In the genomic region with DNA sequence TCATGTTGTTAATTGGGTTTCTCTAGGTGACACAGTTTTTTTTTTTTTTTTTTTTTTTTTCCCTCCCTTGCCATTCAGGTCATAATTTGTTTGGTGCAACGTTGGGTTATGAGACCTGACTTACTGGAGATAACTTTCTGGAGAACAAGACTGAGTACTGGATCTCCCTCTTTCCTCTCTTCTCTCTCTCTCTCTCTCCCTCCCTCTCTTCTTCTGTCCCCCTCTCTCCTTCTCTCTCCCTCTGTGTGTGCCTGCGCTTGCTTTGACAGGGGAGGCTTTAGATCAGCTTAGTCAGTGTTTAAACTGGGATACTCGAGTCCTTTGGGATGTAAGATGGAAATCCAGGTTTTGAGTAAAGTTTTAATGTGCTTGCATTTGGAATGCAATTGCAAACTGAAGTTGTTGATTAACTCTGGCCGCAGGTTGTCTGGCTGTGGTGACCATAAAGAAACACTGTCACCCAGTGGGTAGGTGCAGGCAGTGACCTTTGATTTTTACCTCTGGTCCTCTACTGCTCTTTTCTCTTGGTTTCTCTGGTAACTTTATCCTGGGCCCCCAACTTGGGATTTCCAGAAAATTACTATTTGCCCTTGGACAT, we compare ENCODE assay signal across 8 mouse cellular contexts. TPM values are rescaled to one million over a fixed set of nuclear protein-coding genes. Genes with fewer than 3 reads are reported as not detected.
A peak's percentile ranks its signal among the peaks of the same experiment; 100 is the strongest.
DNase-seq lines count a peak whose midpoint lies in the region; ATAC-seq and TF ChIP-seq lines count a peak whose summit lies in the region.

No protein-coding gene starts in this region.

- H3K9ac ChIP-seq in liver, adult 2 months (ENCODE audit: low read depth, low read length), result peak overlapping the region; percentile 13; the same call in 1 of the 2 replicates
- H3K9ac ChIP-seq in forebrain, postnatal 0 days, result peak overlapping the region; percentile 92; the same call in 1 of the 2 replicates
- peak overlapping the region; percentile 45 for H3K9ac ChIP-seq in limb, embryonic 11.5 days (ENCODE audit: low read length)
- H3K9ac ChIP-seq in stomach, embryonic 14.5 days (replicated peaks; ENCODE audit: low read depth, low read length), result no peak overlapping the region

- H3K9me3 ChIP-seq in forebrain, postnatal 0 days (ENCODE audit: low read length), result no peaks in the 10 kb centered on the region
- H3K9me3 ChIP-seq in limb, embryonic 11.5 days (ENCODE audit: control insufficient read depth, low read length), result no peaks in the 10 kb centered on the region
- H3K9me3 ChIP-seq in stomach, embryonic 14.5 days (ENCODE audit: control insufficient read depth, low read depth, low read length), result no peaks in the 10 kb centered on the region

- DNase-seq in liver, adult 2 months (ENCODE audit: extremely low read depth, low read depth, low spot score), result peak; percentile 91
- no peak for DNase-seq in liver
- no peak for DNase-seq in forebrain, postnatal 0 days
- DNase-seq in limb, embryonic 11.5 days (ENCODE audit: low spot score), result no peak
- DNase-seq in retina, embryonic 14.5 days (ENCODE audit: low spot score), result no peak
- DNase-seq in thymus, adult 18-20 months, result no peak

- 16% methylated on average over 4 of the region's 4 CpGs for WGBS in liver, adult 2 months
- WGBS in forebrain, postnatal 0 days, result 30% methylated on average over 4 of the region's 4 CpGs
- WGBS in limb, embryonic 11.5 days, result 36% methylated on average over 4 of the region's 4 CpGs
- 16% methylated on average over 4 of the region's 4 CpGs for WGBS in stomach, embryonic 14.5 days

- no peak for TF ChIP-seq POLR2A in liver, adult 2 months (IDR thresholded peaks at IDR 0.05; ENCODE audit: extremely low read depth, insufficient read depth, low read length)

- no peaks in the 10 kb centered on the region for H3K27me3 ChIP-seq in liver, adult 2 months (ENCODE audit: control insufficient read depth, insufficient read depth, low read length)
- no peaks in the 10 kb centered on the region for H3K27me3 ChIP-seq in forebrain, postnatal 0 days (ENCODE audit: insufficient read depth, low read length)
- H3K27me3 ChIP-seq in limb, embryonic 11.5 days (ENCODE audit: control insufficient read depth, insufficient read depth, low read length), result no peaks in the 10 kb centered on the region
- H3K27me3 ChIP-seq in stomach, embryonic 14.5 days (ENCODE audit: control insufficient read depth, insufficient read depth, low read length), result no peaks in the 10 kb centered on the region

- peaks cover 31% of the 10 kb centered on the region for H3K79me2 ChIP-seq in liver, adult 2 months (ENCODE audit: control insufficient read depth, insufficient read depth, low read length)

- no peak for ATAC-seq in forebrain, postnatal 0 days
- no peak for ATAC-seq in limb, embryonic 11.5 days (ENCODE audit: insufficient number of reproducible peaks, low FRiP score, low TSS enrichment, low read depth)
- no peak for ATAC-seq in stomach, embryonic 14.5 days (ENCODE audit: insufficient number of reproducible peaks, insufficient read depth, low FRiP score, low read depth)
- ATAC-seq in erythroid progenitor cell, adult 5-6 weeks (replicated peaks; ENCODE audit: low FRiP score, poor library complexity, severe bottlenecking), result no peak

- H3K4me3 ChIP-seq in liver, adult 2 months (ENCODE audit: insufficient read depth, low read depth, low read length), result 0 out of 2 replicates have a peak overlapping the region, but pooled peaks have one; percentile 8
- H3K4me3 ChIP-seq in forebrain, postnatal 0 days (ENCODE audit: low read depth, low read length), result peak overlapping the region; percentile 98
- peak overlapping the region; percentile 93 for H3K4me3 ChIP-seq in limb, embryonic 11.5 days (ENCODE audit: low read depth, low read length)
- H3K4me3 ChIP-seq in stomach, embryonic 14.5 days (ENCODE audit: low read depth, low read length), result peak overlapping the region; percentile 91

- H3K4me1 ChIP-seq in liver, adult 2 months (ENCODE audit: control insufficient read depth, insufficient read depth, low read length), result peaks cover 19% of the 10 kb centered on the region
- H3K4me1 ChIP-seq in forebrain, postnatal 0 days (ENCODE audit: insufficient read depth), result peaks cover 20% of the 10 kb centered on the region; the same call in 1 of the 2 replicates
- H3K4me1 ChIP-seq in limb, embryonic 11.5 days (ENCODE audit: control insufficient read depth, insufficient read depth, low read length), result peaks cover 30% of the 10 kb centered on the region
- peaks cover 8% of the 10 kb centered on the region; the same call in 1 of the 2 replicates for H3K4me1 ChIP-seq in stomach, embryonic 14.5 days (ENCODE audit: control insufficient read depth, insufficient read depth, low read length)

- no peaks in the 10 kb centered on the region for H3K36me3 ChIP-seq in liver, adult 2 months (ENCODE audit: control insufficient read depth, insufficient read depth, low read length)
- 0 out of 2 replicates have a peak, but pooled peaks cover 3% of the 10 kb centered on the region for H3K36me3 ChIP-seq in forebrain, postnatal 0 days (ENCODE audit: insufficient read depth)
- peaks cover 2% of the 10 kb centered on the region; the same call in 1 of the 2 replicates for H3K36me3 ChIP-seq in limb, embryonic 11.5 days (ENCODE audit: control insufficient read depth, insufficient read depth, low read length)
- H3K36me3 ChIP-seq in stomach, embryonic 14.5 days (ENCODE audit: control insufficient read depth, insufficient read depth, low read length), result no peaks in the 10 kb centered on the region; the same call in 1 of the 2 replicates

- TF ChIP-seq CTCF in liver, adult 2 months (IDR thresholded peaks at IDR 0.05; ENCODE audit: low read depth, low read length), result peak; percentile 22; the same call in 1 of the 2 replicates
- no peak for TF ChIP-seq CTCF in forebrain, postnatal 0 days (IDR thresholded peaks at IDR 0.05; ENCODE audit: low read depth)

- H3K4me2 ChIP-seq in forebrain, postnatal 0 days (ENCODE audit: low read depth), result peak overlapping the region; percentile 85
- peak overlapping the region; percentile 87 for H3K4me2 ChIP-seq in limb, embryonic 11.5 days (ENCODE audit: low read depth, severe bottlenecking)
- peak overlapping the region; percentile 82 for H3K4me2 ChIP-seq in stomach, embryonic 14.5 days (replicated peaks; ENCODE audit: low read depth, low read length)

- peak overlapping the region; percentile 81 for H3K27ac ChIP-seq in liver, adult 2 months (replicated peaks; ENCODE audit: insufficient read depth, low read depth, low read length)
- H3K27ac ChIP-seq in forebrain, postnatal 0 days (ENCODE audit: low read depth, low read length), result no peak overlapping the region
- no peak overlapping the region for H3K27ac ChIP-seq in limb, embryonic 11.5 days (replicated peaks; ENCODE audit: low read depth, low read length)
- H3K27ac ChIP-seq in stomach, embryonic 14.5 days (ENCODE audit: low read length), result peak overlapping the region; percentile 86

RNA-seq across cellular contexts. Expression of gene Mink1, which starts 1.7 kb away (rescaled TPM):
- 11.0 and 14.4 TPM in 2 replicates for total RNA-seq in liver, adult 2 months (2014; rRNA removed)
- 38.4 and 51.4 TPM in 2 replicates for polyA plus RNA-seq in liver, adult 2 months (2012; rRNA removed)
- total RNA-seq in forebrain, postnatal 0 days (2014; rRNA removed), result 63.5 and 81.2 TPM in 2 replicates
- 9.5 and 15.0 TPM in 2 replicates for polyA plus RNA-seq in forebrain, postnatal 0 days (2015; fragmentation: Nextera tagmentation; extraction: Ambion mirVana)
- 21.2 and 22.7 TPM in 2 replicates for polyA plus RNA-seq in limb, embryonic 11.5 days (2014; fragmentation: Nextera tagmentation; extraction: Ambion mirVana)
- polyA plus RNA-seq in stomach, embryonic 14.5 days (2014; fragmentation: Nextera tagmentation; extraction: Ambion mirVana), result 23.0 and 23.9 TPM in 2 replicates
- total RNA-seq in erythroid progenitor cell, adult 5-6 weeks (2015; ENCODE audit: low replicate concordance), result 4.6 and 6.8 TPM in 2 replicates
- total RNA-seq in erythroid progenitor cell, adult 5-6 weeks (2017; ENCODE audit: low replicate concordance), result 2.8 and 4.5 TPM in 2 replicates

RNA-seq across cellular contexts. Expression of gene Pld2, which starts 24.5 kb away (rescaled TPM):
- 3.3 and 3.8 TPM in 2 replicates for total RNA-seq in liver, adult 2 months (2014; rRNA removed)
- 6.4 and 9.5 TPM in 2 replicates for polyA plus RNA-seq in liver, adult 2 months (2012; rRNA removed)
- 33.7 and 40.5 TPM in 2 replicates for total RNA-seq in forebrain, postnatal 0 days (2014; rRNA removed)
- polyA plus RNA-seq in forebrain, postnatal 0 days (2015; fragmentation: Nextera tagmentation; extraction: Ambion mirVana), result 8.4 and 11.6 TPM in 2 replicates
- polyA plus RNA-seq in limb, embryonic 11.5 days (2014; fragmentation: Nextera tagmentation; extraction: Ambion mirVana), result 2.4 and 3.9 TPM in 2 replicates
- 11.6 and 13.0 TPM in 2 replicates for polyA plus RNA-seq in stomach, embryonic 14.5 days (2014; fragmentation: Nextera tagmentation; extraction: Ambion mirVana)
- not detected in 2 replicates for total RNA-seq in erythroid progenitor cell, adult 5-6 weeks (2015; ENCODE audit: low replicate concordance)
- total RNA-seq in erythroid progenitor cell, adult 5-6 weeks (2017; ENCODE audit: low replicate concordance), result 0.23 and 0.64 TPM in 2 replicates

RNA-seq across cellular contexts. Expression of gene Gm40193, which starts 31.6 kb away (rescaled TPM):
- not detected in 2 replicates for total RNA-seq in liver, adult 2 months (2014; rRNA removed)
- polyA plus RNA-seq in liver, adult 2 months (2012; rRNA removed), result not detected in 2 replicates
- not detected in 2 replicates for total RNA-seq in forebrain, postnatal 0 days (2014; rRNA removed)
- not detected in 2 replicates for polyA plus RNA-seq in forebrain, postnatal 0 days (2015; fragmentation: Nextera tagmentation; extraction: Ambion mirVana)
- not detected in 2 replicates for polyA plus RNA-seq in limb, embryonic 11.5 days (2014; fragmentation: Nextera tagmentation; extraction: Ambion mirVana)
- not detected in 2 replicates for polyA plus RNA-seq in stomach, embryonic 14.5 days (2014; fragmentation: Nextera tagmentation; extraction: Ambion mirVana)
- total RNA-seq in erythroid progenitor cell, adult 5-6 weeks (2015; ENCODE audit: low replicate concordance), result not detected in 2 replicates
- not detected in 2 replicates for total RNA-seq in erythroid progenitor cell, adult 5-6 weeks (2017; ENCODE audit: low replicate concordance)

RNA-seq across cellular contexts. Expression of gene Psmb6, which starts 39.2 kb away (rescaled TPM):
- 291 and 298 TPM in 2 replicates for total RNA-seq in liver, adult 2 months (2014; rRNA removed)
- 312 and 336 TPM in 2 replicates for polyA plus RNA-seq in liver, adult 2 months (2012; rRNA removed)
- total RNA-seq in forebrain, postnatal 0 days (2014; rRNA removed), result 428 and 451 TPM in 2 replicates
- polyA plus RNA-seq in forebrain, postnatal 0 days (2015; fragmentation: Nextera tagmentation; extraction: Ambion mirVana), result 820 and 1,026 TPM in 2 replicates
- 964 and 999 TPM in 2 replicates for polyA plus RNA-seq in limb, embryonic 11.5 days (2014; fragmentation: Nextera tagmentation; extraction: Ambion mirVana)
- polyA plus RNA-seq in stomach, embryonic 14.5 days (2014; fragmentation: Nextera tagmentation; extraction: Ambion mirVana), result 709 and 761 TPM in 2 replicates
- 40.2 and 49.0 TPM in 2 replicates for total RNA-seq in erythroid progenitor cell, adult 5-6 weeks (2015; ENCODE audit: low replicate concordance)
- total RNA-seq in erythroid progenitor cell, adult 5-6 weeks (2017; ENCODE audit: low replicate concordance), result 52.0 and 74.6 TPM in 2 replicates

RNA-seq across cellular contexts. Expression of gene Gltpd2, which starts 45.4 kb away (rescaled TPM):
- 74.9 and 91.6 TPM in 2 replicates for total RNA-seq in liver, adult 2 months (2014; rRNA removed)
- 276 and 320 TPM in 2 replicates for polyA plus RNA-seq in liver, adult 2 months (2012; rRNA removed)
- not detected in 2 replicates for total RNA-seq in forebrain, postnatal 0 days (2014; rRNA removed)
- polyA plus RNA-seq in forebrain, postnatal 0 days (2015; fragmentation: Nextera tagmentation; extraction: Ambion mirVana), result 0.18 and 0.25 TPM in 2 replicates
- 0.39 and 0.50 TPM in 2 replicates for polyA plus RNA-seq in limb, embryonic 11.5 days (2014; fragmentation: Nextera tagmentation; extraction: Ambion mirVana)
- 0.43 and 0.81 TPM in 2 replicates for polyA plus RNA-seq in stomach, embryonic 14.5 days (2014; fragmentation: Nextera tagmentation; extraction: Ambion mirVana)
- not detected in 2 replicates for total RNA-seq in erythroid progenitor cell, adult 5-6 weeks (2015; ENCODE audit: low replicate concordance)
- not detected in 2 replicates for total RNA-seq in erythroid progenitor cell, adult 5-6 weeks (2017; ENCODE audit: low replicate concordance)

Comparison
In these comparisons a context has a peak if more than half of its experiments do, and no peak if none do; other contexts are left out.
1. H3K27ac ChIP-seq: peak in liver, adult 2 months (single experiment) and stomach, embryonic 14.5 days (single experiment); none in forebrain, postnatal 0 days (single experiment) and limb, embryonic 11.5 days (single experiment).
2. H3K4me3 ChIP-seq: peak in every context shown above with its lines; median percentile 98 in forebrain, postnatal 0 days; 93 in limb, embryonic 11.5 days; 91 in stomach, embryonic 14.5 days; 8 in liver, adult 2 months.
3. Peak in every context shown above with its lines, with median percentiles within 50 percentile points of each other: H3K4me2 ChIP-seq.